ENCODE assay signal across 23 mouse cellular contexts in genomic region chr19:5420579-5420978, GRCm38 (mm10). TPM values are rescaled to one million over a fixed set of nuclear protein-coding genes. Genes with fewer than 3 reads are reported as not detected.
"Had no signal": no experiment of that assay in that cellular context is flagged by ENCODE, and none has a peak within 500 bp of the region (broad histone marks: within the 10 kb centered on the region; RNA-seq: fewer than 3 reads in every experiment).

No protein-coding gene starts in this region.

- H3K27me3 ChIP-seq: lung, embryonic 15.5 days; midbrain, embryonic 13.5 days; midbrain, embryonic 15.5 days; neural tube, embryonic 12.5 days; stomach, embryonic 15.5 days had no signal

- H3K9ac ChIP-seq: lung, embryonic 15.5 days; midbrain, embryonic 13.5 days; midbrain, embryonic 15.5 days; neural tube, embryonic 12.5 days; stomach, embryonic 15.5 days had no signal

- H3K4me3 ChIP-seq: lung, embryonic 15.5 days; midbrain, embryonic 13.5 days; midbrain, embryonic 15.5 days; neural tube, embryonic 12.5 days; stomach, embryonic 15.5 days had no signal

- H3K27ac ChIP-seq: lung, embryonic 15.5 days; macrophage; midbrain, embryonic 13.5 days; midbrain, embryonic 15.5 days; neural tube, embryonic 12.5 days; stomach, embryonic 15.5 days; stomach, postnatal 0 days had no signal

- ATAC-seq: lung, postnatal 0 days; midbrain, embryonic 13.5 days; midbrain, embryonic 15.5 days had no signal

- H3K9me3 ChIP-seq: lung, embryonic 15.5 days; midbrain, embryonic 13.5 days; midbrain, embryonic 15.5 days; neural tube, embryonic 12.5 days; stomach, embryonic 15.5 days had no signal

- H3K4me2 ChIP-seq: lung, embryonic 15.5 days; midbrain, embryonic 11.5 days; midbrain, embryonic 13.5 days; midbrain, embryonic 15.5 days; neural tube, embryonic 12.5 days; stomach, embryonic 15.5 days had no signal

- DNase-seq: lung, adult 2 months; lung, postnatal 14 days; lung, postnatal 36 days; right cerebral cortex, postnatal 14 days; thymus, adult 2 months; thymus, postnatal 25 days; thymus, postnatal 4 days had no signal

RNA-seq across cellular contexts. Expression of gene Tsga10ip, which starts 18.3 kb away (rescaled TPM):
- total RNA-seq: megakaryocyte progenitor cell, adult 5-6 weeks; midbrain, postnatal 0 days; monocyte, adult 5-6 weeks; neutrophil, adult 5-6 weeks had no signal
- polyA plus RNA-seq: lung, adult 2 months; macrophage; midbrain, embryonic 11.5 days; midbrain, embryonic 15.5 days; neural tube, embryonic 14.5 days; urinary bladder, adult 2 months had no signal

RNA-seq across cellular contexts. Expression of gene Fosl1, which starts 26.8 kb away (rescaled TPM):
- total RNA-seq: neutrophil, adult 5-6 weeks had no signal
- polyA plus RNA-seq: liver, embryonic 16.5 days; lung, embryonic 15.5 days; lung, postnatal 0 days; macrophage; midbrain, embryonic 11.5 days; midbrain, embryonic 13.5 days; midbrain, embryonic 15.5 days; midbrain, postnatal 0 days; neural tube, embryonic 12.5 days; neural tube, embryonic 14.5 days; stomach, embryonic 15.5 days; urinary bladder, adult 2 months had no signal
